Mouse (Mus musculus): ENCODE results near the gene Kif28. TPM values are rescaled to one million over a fixed set of nuclear protein-coding genes. Genes with fewer than 3 reads are reported as not detected.
"Not testable (repeated sequence)": the region's sequence is repeated elsewhere in the genome, so short reads cannot be mapped to it uniquely, and the experiment has no call there.

Kif28 gene
- total RNA-seq, 2 experiments from 2014 or later, result 0.22 to 0.34 TPM

- intact Hi-C loops (cut with DNase I), result loop anchor here (10.0 kb wide), 2 partner anchors 85 to 195 kb away; no protein-coding TSS in a partner anchor
- no peak for DNase-seq
Observed at GRCm38 (mm10) chr1:179649324-179649723, 95.7 kb downstream of the Kif28 start.

GRCm38 (mm10) chr1:179648678-179649077, 96.4 kb downstream of the Kif28 start:
- DNase-seq, result not testable (repeated sequence)
- intact Hi-C loops (cut with DNase I), result loop anchor here (10.0 kb wide), 2 partner anchors 86 to 196 kb away; no protein-coding TSS in a partner anchor

- DNase-seq, result no peak
Observed at GRCm38 (mm10) chr1:179645980-179646268, 99.1 kb downstream of the Kif28 start.

More at GRCm38 (mm10) chr1:179645980-179646268, 99.1 kb downstream of the Kif28 start:
- intact Hi-C loops (cut with DNase I), result loop anchor here (10.0 kb wide), 2 partner anchors 89 to 199 kb away; no protein-coding TSS in a partner anchor

Other genes with a start within 250 kb of the Kif28 start
- 1 to 10 TPM; 5.8 to 6.7 TPM for gene Smyd3, start 227.2 kb downstream of the Kif28 start, total RNA-seq (2021)
- 10 to 100 TPM; 32.5 to 37.9 TPM for gene Tfb2m, start 199.0 kb downstream of the Kif28 start, total RNA-seq (2021)
- gene Cnst, start 198.9 kb downstream of the Kif28 start, total RNA-seq (2021), result 10 to 100 TPM; 38.6 to 44.9 TPM
- gene Sccpdh, start 77.1 kb downstream of the Kif28 start, total RNA-seq (2021), result 10 to 100 TPM; 68.9 to 70.8 TPM
- not detected for gene Gm10518, start 58.1 kb upstream of the Kif28 start, total RNA-seq (2021)
- 10 to 100 TPM; 21.9 to 25.2 TPM for gene Ahctf1, start 58.4 kb upstream of the Kif28 start, total RNA-seq (2021)
- gene Cdc42bpa, start 215.2 kb upstream of the Kif28 start, total RNA-seq (2021), result 10 to 100 TPM; 56.6 to 57.7 TPM